Mouse (Mus musculus) erythroid progenitor cell, adult 5-6 weeks (primary cell): Measurements from ENCODE around the gene Fancd2. TPM values are rescaled to one million over a fixed set of nuclear protein-coding genes. Genes with fewer than 3 reads are reported as not detected.

Experiments used
- ATAC-seq: replicated peaks from 2 replicates; pipeline ENCODE4 v1.8.0; 2016; ENCODE audit warnings: moderate number of reproducible peaks, mild to moderate bottlenecking, moderate TSS enrichment, inconsistent platforms; ENCODE audit not compliant: poor library complexity, low FRiP score, severe bottlenecking
- total RNA-seq, 2 experiments: library from RNA; stranded (forward) in 1 of 2; stranded (reverse) in 1 of 2; fragments of 150-400 nt in 1 of 2; fragments of 186-747, 209-891 nt in 1 of 2; gene quantifications; 2 replicates each; pipeline versions ENCODE4 v1.2.3 to v1.2.4; 2015 to 2017; ENCODE audit warnings: low replicate concordance in 2 of 2

Gene Fancd2
- total RNA-seq, 2 experiments from 2014 or later = 28.6 to 57.8 TPM

GRCm38 (mm10) chr6:113517434-113518080, 13.9 kb upstream of the Fancd2 start:
- ATAC-seq = no peak

GRCm38 (mm10) chr6:113522310-113522709, 9.2 kb upstream of the Fancd2 start:
- ATAC-seq = no peak

- ATAC-seq = no peak
These were observed 8.1 kb upstream of the Fancd2 start for GRCm38 (mm10) chr6:113523420-113523819.

GRCm38 (mm10) chr6:113531840-113532404, 440 bp downstream of the Fancd2 start:
- 0 out of 2 replicates have a peak, but pooled peaks have one; percentile 27 for ATAC-seq

GRCm38 (mm10) chr6:113534886-113535285, 3.4 kb downstream of the Fancd2 start:
- no peak for ATAC-seq

GRCm38 (mm10) chr6:113541610-113542009, 10.1 kb downstream of the Fancd2 start:
- no peak for ATAC-seq

- ATAC-seq = peak; percentile 82
These were observed 12.5 kb downstream of the Fancd2 start for GRCm38 (mm10) chr6:113543906-113544481.

- no peak for ATAC-seq
These were observed 28.3 kb downstream of the Fancd2 start for GRCm38 (mm10) chr6:113559736-113560135.

- ATAC-seq = no peak
These were observed 33.1 kb downstream of the Fancd2 start for GRCm38 (mm10) chr6:113564557-113564956.

GRCm38 (mm10) chr6:113576044-113576443, 44.6 kb downstream of the Fancd2 start:
- no peak for ATAC-seq

GRCm38 (mm10) chr6:113579306-113579705, 47.8 kb downstream of the Fancd2 start:
- no peak for ATAC-seq

- ATAC-seq = no peak
These were observed 51.5 kb downstream of the Fancd2 start for GRCm38 (mm10) chr6:113583023-113583422.

GRCm38 (mm10) chr6:113585065-113585464, 53.6 kb downstream of the Fancd2 start:
- no peak for ATAC-seq

- ATAC-seq = no peak
These were observed 55.1 kb downstream of the Fancd2 start for GRCm38 (mm10) chr6:113586466-113587183.

GRCm38 (mm10) chr6:113592637-113593036, 61.2 kb downstream of the Fancd2 start:
- no peak for ATAC-seq

- ATAC-seq = no peak
These were observed 66.5 kb downstream of the Fancd2 start for GRCm38 (mm10) chr6:113597945-113598344.

- ATAC-seq = no peak
These were observed 68.4 kb downstream of the Fancd2 start for GRCm38 (mm10) chr6:113599833-113600232.

GRCm38 (mm10) chr6:113600543-113601139, 69.2 kb downstream of the Fancd2 start, which contains the start of gene Fancd2os:
Fancd2os (minus strand) TSS chr6:113600715.
- no peak for ATAC-seq

GRCm38 (mm10) chr6:113602821-113603220, 71.3 kb downstream of the Fancd2 start:
- ATAC-seq = no peak

- no peak for ATAC-seq
These were observed 72.5 kb downstream of the Fancd2 start for GRCm38 (mm10) chr6:113603993-113604392.
